Comparison of ENCODE assay signal across 8 mouse cellular contexts in the genomic region with DNA sequence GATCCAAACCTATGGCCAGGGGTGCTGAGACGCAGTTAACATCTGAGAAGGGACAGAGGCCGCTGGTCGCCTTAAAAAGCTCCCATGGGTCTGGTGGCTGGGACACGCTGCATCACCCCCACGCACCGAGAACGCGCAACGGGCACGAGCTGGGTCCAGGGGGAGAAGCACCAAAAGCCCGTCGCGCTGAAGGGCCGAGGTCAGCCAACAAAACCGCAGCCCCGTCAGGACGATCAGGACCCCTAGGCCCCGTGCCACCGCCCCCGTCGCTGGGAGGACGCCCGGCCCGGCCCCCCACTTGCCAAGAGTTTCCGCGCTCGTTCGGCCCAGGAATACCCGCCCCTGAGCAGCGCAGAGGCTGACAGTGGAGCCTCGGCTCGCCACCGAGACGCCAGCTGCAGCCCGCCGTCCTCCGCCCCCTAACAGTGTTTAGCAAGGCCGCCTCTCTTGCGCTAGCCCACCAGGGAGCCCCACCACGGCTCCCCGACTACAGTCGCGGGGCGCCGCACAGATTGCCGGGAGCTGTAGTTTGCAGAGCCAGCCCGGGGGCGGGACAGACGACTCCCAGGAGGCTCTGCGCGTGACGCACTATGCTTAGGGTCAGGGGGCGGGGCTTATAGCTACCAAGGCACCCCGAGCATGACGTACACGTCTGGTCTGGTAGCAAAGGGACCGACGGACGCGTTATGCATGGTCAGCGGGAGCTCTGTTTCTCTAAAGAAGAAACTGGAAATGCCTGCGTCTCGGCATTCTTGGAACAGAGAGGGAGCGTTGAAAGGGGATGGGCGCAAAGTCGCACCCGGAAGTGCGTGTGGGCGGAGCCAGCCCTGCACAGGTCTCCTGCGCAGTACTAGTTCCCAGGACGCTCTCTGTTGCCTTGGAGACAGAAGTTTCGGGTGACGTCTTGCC. TPM values are rescaled to one million over a fixed set of nuclear protein-coding genes. Genes with fewer than 3 reads are reported as not detected.
DNase-seq lines count a peak whose midpoint lies in the region; ATAC-seq and TF ChIP-seq lines count a peak whose summit lies in the region.

TSS of gene Mib2 (minus strand) at position 510 of the 909 bp plus-strand sequence.

- H3K4me1 ChIP-seq in CH12.LX (ENCODE audit: control insufficient read depth in 1 of 2, insufficient read depth in 2 of 2) = peaks cover 3 to 25% of the 10 kb centered on the region in 2 experiments
- H3K4me1 ChIP-seq in forebrain, embryonic 11.5 days (replicated peaks; ENCODE audit: control insufficient read depth, insufficient read depth, low read length) = no peaks in the 10 kb centered on the region; the same call in 1 of the 2 replicates
- peaks cover 10% of the 10 kb centered on the region for H3K4me1 ChIP-seq in heart, embryonic 16.5 days (ENCODE audit: control insufficient read depth, insufficient read depth, low read length)
- H3K4me1 ChIP-seq in liver, embryonic 15.5 days (replicated peaks) = peaks cover 15% of the 10 kb centered on the region
- peaks cover 13% of the 10 kb centered on the region for H3K4me1 ChIP-seq in neural tube, embryonic 12.5 days

- peak within 1 kb of the TSS; percentile 97 for H3K4me2 ChIP-seq in CH12.LX (ENCODE audit: insufficient read depth, low read depth, poor library complexity, severe bottlenecking)
- peak within 1 kb of the TSS; percentile 91 for H3K4me2 ChIP-seq in forebrain, embryonic 11.5 days (ENCODE audit: low read depth, low read length, severe bottlenecking)
- H3K4me2 ChIP-seq in heart, embryonic 16.5 days (ENCODE audit: low read depth, low read length) = peak within 1 kb of the TSS; percentile 92
- peak within 1 kb of the TSS; percentile 93 for H3K4me2 ChIP-seq in liver, embryonic 15.5 days
- peak within 1 kb of the TSS; percentile 94 for H3K4me2 ChIP-seq in neural tube, embryonic 12.5 days (replicated peaks)

- WGBS in forebrain, embryonic 11.5 days = under 1% methylated on average over 73 of the region's 73 CpGs
- WGBS in heart, embryonic 16.5 days = under 1% methylated on average over 73 of the region's 73 CpGs
- under 1% methylated on average over 73 of the region's 73 CpGs for WGBS in liver, embryonic 15.5 days (ENCODE audit: insufficient replicate concordance)
- WGBS in neural tube, embryonic 12.5 days = under 1% methylated on average over 73 of the region's 73 CpGs

- peak within 1 kb of the TSS; percentile 67 for H3K9ac ChIP-seq in CH12.LX (ENCODE audit: insufficient read depth, low read depth)
- H3K9ac ChIP-seq in forebrain, embryonic 11.5 days (ENCODE audit: low read length) = peak within 1 kb of the TSS; percentile 80
- H3K9ac ChIP-seq in heart, embryonic 16.5 days (ENCODE audit: low read length) = peak within 1 kb of the TSS; percentile 89
- peak within 1 kb of the TSS; percentile 71 for H3K9ac ChIP-seq in liver, embryonic 15.5 days
- H3K9ac ChIP-seq in neural tube, embryonic 12.5 days = peak within 1 kb of the TSS; percentile 77

- TF ChIP-seq POLR2A in CH12.LX (IDR thresholded peaks at IDR 0.05; ENCODE audit: low read depth, low read length) = peak; percentile 51; the same call in 1 of the 2 replicates

- peaks cover 23 to 34% of the 10 kb centered on the region in 2 experiments for H3K36me3 ChIP-seq in CH12.LX (replicated peaks in 1 of 2; ENCODE audit: control insufficient read depth in 1 of 2, insufficient read depth in 1 of 2, low read length in 1 of 2)
- H3K36me3 ChIP-seq in forebrain, embryonic 11.5 days (ENCODE audit: control insufficient read depth, insufficient read depth, low read length) = no peaks in the 10 kb centered on the region
- peaks cover 6% of the 10 kb centered on the region for H3K36me3 ChIP-seq in heart, embryonic 16.5 days (ENCODE audit: control insufficient read depth, insufficient read depth)
- no peaks in the 10 kb centered on the region for H3K36me3 ChIP-seq in liver, embryonic 15.5 days (replicated peaks)
- H3K36me3 ChIP-seq in neural tube, embryonic 12.5 days = no peaks in the 10 kb centered on the region; the same call in 1 of the 2 replicates

- no peak for TF ChIP-seq EP300 in CH12.LX (IDR thresholded peaks at IDR 0.05; ENCODE audit: low read length)

- in situ Hi-C loops in CH12.LX (cut with MboI; ENCODE audit: low pct_ligation_motif_present, low pct_unique_long_range_greater_than_20kb, low sequenced_read_pairs) = no loop called here

- dilution Hi-C loops in CH12.LX (cut with MboI; ENCODE audit: extremely low pct_ligation_motif_present, extremely low pct_unique_long_range_greater_than_20kb, low sequenced_read_pairs) = no loop called here

- H3K27me3 ChIP-seq in CH12.LX (replicated peaks) = no peaks in the 10 kb centered on the region
- H3K27me3 ChIP-seq in forebrain, embryonic 11.5 days (ENCODE audit: control insufficient read depth, insufficient read depth, low read length) = no peaks in the 10 kb centered on the region
- no peaks in the 10 kb centered on the region for H3K27me3 ChIP-seq in heart, embryonic 16.5 days (ENCODE audit: control insufficient read depth, insufficient read depth, low read length)
- no peaks in the 10 kb centered on the region for H3K27me3 ChIP-seq in liver, embryonic 15.5 days
- H3K27me3 ChIP-seq in neural tube, embryonic 12.5 days (replicated peaks) = no peaks in the 10 kb centered on the region

- peak within 1 kb of the TSS; percentile 42; the same call in 1 of the 2 replicates for H3K27ac ChIP-seq in CH12.LX (ENCODE audit: insufficient read depth, low read depth)
- 0 out of 2 replicates have a peak within 1 kb of the TSS, but pooled peaks have one; percentile 37 for H3K27ac ChIP-seq in forebrain, embryonic 11.5 days (ENCODE audit: low read depth, low read length)
- H3K27ac ChIP-seq in heart, embryonic 16.5 days (ENCODE audit: low read length) = peak within 1 kb of the TSS; percentile 73
- peak within 1 kb of the TSS; percentile 48 for H3K27ac ChIP-seq in liver, embryonic 15.5 days (replicated peaks)
- H3K27ac ChIP-seq in neural tube, embryonic 12.5 days = peak within 1 kb of the TSS; percentile 53; the same call in 1 of the 2 replicates

- peak; percentile 95 for DNase-seq in CH12.LX (ENCODE audit: extremely low read depth)
- DNase-seq in c-Kit-positive CD71-positive TER-119-negative erythroid progenitor cells, embryonic 14.5 days (ENCODE audit: low read depth) = peak; percentile 94
- peak; percentile 98 for DNase-seq in forebrain, embryonic 11.5 days (ENCODE audit: low spot score)
- peak; percentile 98 to 99 for DNase-seq in kidney, postnatal 36 days
- peak; percentile 97 for DNase-seq in telencephalon, adult 2 months (ENCODE audit: low read depth, low spot score)

- peak within 1 kb of the TSS; percentile 85 to 94 (median 93) for H3K4me3 ChIP-seq in CH12.LX (replicated peaks in 1 of 3; ENCODE audit: low read depth in 2 of 3, low read length in 2 of 3, poor library complexity in 1 of 3)
- H3K4me3 ChIP-seq in forebrain, embryonic 11.5 days (ENCODE audit: low read depth, low read length) = peak within 1 kb of the TSS; percentile 79
- H3K4me3 ChIP-seq in heart, embryonic 16.5 days (ENCODE audit: low read length) = peak within 1 kb of the TSS; percentile 92
- H3K4me3 ChIP-seq in liver, embryonic 15.5 days (replicated peaks) = peak within 1 kb of the TSS; percentile 74
- peak within 1 kb of the TSS; percentile 81 for H3K4me3 ChIP-seq in neural tube, embryonic 12.5 days

- no peaks in the 10 kb centered on the region for H3K79me2 ChIP-seq in CH12.LX (replicated peaks; ENCODE audit: control insufficient read depth, extremely low read depth, insufficient read depth, poor library complexity, severe bottlenecking)

- no peak for TF ChIP-seq CTCF in CH12.LX (conservative IDR thresholded peaks at IDR 0.05 in 1 of 2, IDR thresholded peaks at IDR 0.05 in 1 of 2; ENCODE audit: low read depth in 2 of 2, low read length in 2 of 2)

- no peaks in the 10 kb centered on the region for H3K9me3 ChIP-seq in CH12.LX (replicated peaks; ENCODE audit: low read length)
- no peaks in the 10 kb centered on the region for H3K9me3 ChIP-seq in forebrain, embryonic 11.5 days (ENCODE audit: control insufficient read depth, low read length)
- no peaks in the 10 kb centered on the region for H3K9me3 ChIP-seq in heart, embryonic 16.5 days (replicated peaks; ENCODE audit: control insufficient read depth, low read length)
- no peaks in the 10 kb centered on the region for H3K9me3 ChIP-seq in liver, embryonic 15.5 days (replicated peaks)
- no peaks in the 10 kb centered on the region for H3K9me3 ChIP-seq in neural tube, embryonic 12.5 days

- no peak for TF ChIP-seq RAD21 in CH12.LX (IDR thresholded peaks at IDR 0.05; ENCODE audit: low read depth, low read length)

- peak; percentile 98 for ATAC-seq in forebrain, embryonic 11.5 days (replicated peaks; ENCODE audit: low FRiP score)
- ATAC-seq in heart, embryonic 16.5 days (replicated peaks; ENCODE audit: extremely low read depth, insufficient read depth, low FRiP score) = peak; percentile 99
- ATAC-seq in liver, embryonic 15.5 days (ENCODE audit: insufficient read depth) = peak; percentile 98
- peak; percentile 98 for ATAC-seq in neural tube, embryonic 12.5 days (ENCODE audit: low FRiP score, low read depth)

TF ChIP-seq in CH12.LX, 34 proteins besides CTCF, POLR2A, EP300 and RAD21 (continues in another document):
- TF ChIP-seq TBP (conservative IDR thresholded peaks at IDR 0.05; ENCODE audit: low read depth, low read length) (no peak), ZNF384 (IDR thresholded peaks at IDR 0.05; ENCODE audit: low read depth, low read length) (no peak), RCOR1 (conservative IDR thresholded peaks at IDR 0.05; ENCODE audit: low read depth, low read length) (no peak), ELF1 (IDR thresholded peaks at IDR 0.05; ENCODE audit: low read depth, low read length) (peak; percentile 100), JUND (conservative IDR thresholded peaks at IDR 0.05; ENCODE audit: low read depth, low read length) (no peak), E2F4 (IDR thresholded peaks at IDR 0.05; ENCODE audit: insufficient replicate concordance, low read depth, low read length) (no peak), JUN (IDR thresholded peaks at IDR 0.05; ENCODE audit: insufficient read depth, low read depth, low read length) (peak; percentile 33; the same call in 1 of the 2 replicates), MEF2A (IDR thresholded peaks at IDR 0.05; ENCODE audit: borderline replicate concordance, low read depth, low read length) (no peak; the same call in 1 of the 2 replicates), USF2 (conservative IDR thresholded peaks at IDR 0.05; ENCODE audit: low read depth, low read length) (no peak), CHD2 (IDR thresholded peaks at IDR 0.05; ENCODE audit: low read length) (peak; percentile 66; the same call in 1 of the 2 replicates), IRF4 (IDR thresholded peaks at IDR 0.05; ENCODE audit: low read depth, low read length) (peak; percentile 85)

RNA-seq across cellular contexts. Expression of gene Mib2, which starts in this region (rescaled TPM):
- total RNA-seq in CH12.LX (2012; rRNA removed) (24.8 and 66.5 TPM in 2 replicates), CH12.LX (2014; rRNA removed) (17.6 and 19.0 TPM in 2 replicates)
- polyA plus RNA-seq in CH12.LX (2012; ENCODE audit: insufficient read length, low read depth) = 23.6 and 25.5 TPM in 2 replicates
- 21.2 and 22.3 TPM in 2 replicates for polyA plus RNA-seq in forebrain, embryonic 11.5 days (2014; fragmentation: Nextera tagmentation; extraction: Ambion mirVana)
- polyA plus RNA-seq in heart, embryonic 16.5 days (2015; fragmentation: Nextera tagmentation; extraction: Ambion mirVana) = 18.2 and 19.6 TPM in 2 replicates
- 3.8 and 5.2 TPM in 2 replicates for polyA plus RNA-seq in liver, embryonic 15.5 days (2015; fragmentation: Nextera tagmentation; extraction: Ambion mirVana)
- 33.8 and 38.1 TPM in 2 replicates for polyA plus RNA-seq in neural tube, embryonic 12.5 days (2016; fragmentation: Nextera tagmentation; extraction: Ambion mirVana)

Comparison
In these comparisons a context has a peak if more than half of its experiments do, and no peak if none do; other contexts are left out.
1. Peak in every context shown above with its lines: DNase-seq, ATAC-seq, H3K4me3 ChIP-seq and H3K27ac ChIP-seq.